Mouse (Mus musculus) olfactory bulb, adult 2 months (tissue): Measurements from ENCODE around the gene Asic2.

ENCODE experiments used
- CTCF ChIP-seq: fragments of 200-500 bp; IDR thresholded peaks from 2 replicates; pipeline ENCODE4 v1.5.1; 2012; ENCODE audit warnings: low read depth, mild to moderate bottlenecking, low read length, moderate library complexity; ENCODE audit not compliant: insufficient read depth
- POLR2A ChIP-seq: fragments of 200-500 bp; IDR thresholded peaks from 2 replicates; pipeline ENCODE4 v1.6.1; 2012; ENCODE audit warnings: mild to moderate bottlenecking, low read depth, low read length, moderate library complexity; ENCODE audit not compliant: insufficient read depth

- TF ChIP-seq CTCF, result no peak
- TF ChIP-seq POLR2A, result no peak
Measured at GRCm38 (mm10) chr11:81999469-81999868, 31.2 kb upstream of the Asic2 start.
